In the genomic region with DNA sequence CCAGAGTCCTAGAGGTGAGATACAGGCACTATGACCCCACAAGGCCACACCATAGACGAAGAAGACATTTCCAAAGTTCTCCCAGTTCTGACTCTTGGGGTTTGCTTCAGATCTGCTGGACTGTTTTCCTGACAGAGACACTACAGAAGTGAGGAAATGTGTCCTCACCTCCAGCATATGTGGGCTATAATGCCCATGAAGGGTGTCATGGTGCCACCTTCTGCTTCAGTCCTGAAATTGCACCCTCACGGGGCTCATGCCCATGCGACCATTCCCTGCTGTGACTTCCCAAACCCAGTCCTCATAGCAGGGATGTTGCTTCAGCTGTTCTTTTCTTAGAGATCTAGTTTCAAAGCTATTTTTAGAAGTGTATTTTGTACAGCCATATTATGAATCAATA, we compare ENCODE assay signal across 8 mouse cellular contexts. TPM values are rescaled to one million over a fixed set of nuclear protein-coding genes. Genes with fewer than 3 reads are reported as not detected.
DNase-seq lines count a peak whose midpoint lies in the region; ATAC-seq and TF ChIP-seq lines count a peak whose summit lies in the region.

No protein-coding gene starts in this region.

- no peak overlapping the region for H3K27ac ChIP-seq in midbrain, embryonic 10.5 days (replicated peaks)

- TF ChIP-seq CTCF in brain, embryonic 14.5 days (IDR thresholded peaks at IDR 0.05; ENCODE audit: borderline replicate concordance, extremely low read depth, insufficient read depth, insufficient read length) = peak; percentile 49; the same call in 1 of the 2 replicates
- peak; percentile 97 for TF ChIP-seq CTCF in lung, adult 2 months (IDR thresholded peaks at IDR 0.05; ENCODE audit: insufficient read depth, low read length)

- no peak for TF ChIP-seq POLR2A in brain, embryonic 14.5 days (IDR thresholded peaks at IDR 0.05; ENCODE audit: borderline replicate concordance, extremely low read depth, insufficient read depth, insufficient read length, poor library complexity, severe bottlenecking)
- TF ChIP-seq POLR2A in lung, adult 2 months (IDR thresholded peaks at IDR 0.05; ENCODE audit: borderline replicate concordance, extremely low read depth, low read depth, low read length) = no peak

- WGBS in lung, adult 2 months = 28% methylated on average over 3 of the region's 3 CpGs
- 47% methylated on average over 3 of the region's 3 CpGs for WGBS in midbrain, embryonic 10.5 days

- peak; percentile 84 for ATAC-seq in frontal cortex, adult (ENCODE audit: low TSS enrichment)

- H3K4me1 ChIP-seq in lung, adult 2 months (ENCODE audit: control insufficient read depth, insufficient read depth, low read length) = peaks cover 11% of the 10 kb centered on the region
- peaks cover 15% of the 10 kb centered on the region for H3K4me1 ChIP-seq in midbrain, embryonic 10.5 days

- H3K36me3 ChIP-seq in midbrain, embryonic 10.5 days = no peaks in the 10 kb centered on the region

- intact Hi-C loops in heart, postnatal 14 days (cut with DNase I) = loop anchor here (1.0 to 10.0 kb wide), 2 partner anchors 90 to 375 kb away; no protein-coding TSS in a partner anchor

- H3K4me3 ChIP-seq in lung, adult 2 months (replicated peaks; ENCODE audit: extremely low read depth, low read depth, low read length) = no peak overlapping the region
- no peak overlapping the region for H3K4me3 ChIP-seq in midbrain, embryonic 10.5 days

- no peaks in the 10 kb centered on the region for H3K27me3 ChIP-seq in midbrain, embryonic 10.5 days (ENCODE audit: low read depth, poor library complexity, severe bottlenecking)

- DNase-seq in frontal cortex, postnatal 14 days (ENCODE audit: low spot score in 2 of 2) = no peak
- DNase-seq in CD4-positive helper T cell, adult 2 months (ENCODE audit: low read depth, low spot score) = peak; percentile 66
- DNase-seq in brain, embryonic 14.5 days (ENCODE audit: low read depth) = no peak
- DNase-seq in heart, postnatal 14 days = peak; percentile 51 to 67
- peak; percentile 56 for DNase-seq in lung, adult 2 months
- DNase-seq in spleen, postnatal 10 days (ENCODE audit: low spot score in 2 of 2) = peak; percentile 21 to 54
- no peak for DNase-seq in midbrain, embryonic 10.5 days (ENCODE audit: low spot score)

- H3K9me3 ChIP-seq in midbrain, embryonic 10.5 days (replicated peaks) = no peaks in the 10 kb centered on the region

RNA-seq across cellular contexts. Expression of gene Sypl, which starts 56.3 kb away (rescaled TPM):
- polyA plus RNA-seq in brain, embryonic 14.5 days (2012; rRNA removed) = 27.7 and 28.9 TPM in 2 replicates
- total RNA-seq in heart, postnatal 14 days (2021) = 10 to 100 TPM; 87.4 to 88.3 TPM
- polyA plus RNA-seq in lung, adult 2 months (2012; rRNA removed) = 73.2 and 121 TPM in 2 replicates
- polyA plus RNA-seq in midbrain, embryonic 10.5 days (2016; fragmentation: Nextera tagmentation; extraction: Ambion mirVana) = 41.7 and 47.7 TPM in 2 replicates

Comparison
In these comparisons a context has a peak if more than half of its experiments do, and no peak if none do; other contexts are left out.
1. DNase-seq: peak in CD4-positive helper T cell, adult 2 months (single experiment), heart, postnatal 14 days (2 of 2), lung, adult 2 months (single experiment) and spleen, postnatal 10 days (2 of 2); none in frontal cortex, postnatal 14 days (0 of 2), brain, embryonic 14.5 days (single experiment) and midbrain, embryonic 10.5 days (single experiment).